Mouse (Mus musculus): ENCODE results near the gene Hmcn1. TPM values are rescaled to one million over a fixed set of nuclear protein-coding genes. Genes with fewer than 3 reads are reported as not detected.

Hmcn1 gene
- polyA plus RNA-seq, 1 experiment from 2014 or later, result 22.5 TPM

DNA sequence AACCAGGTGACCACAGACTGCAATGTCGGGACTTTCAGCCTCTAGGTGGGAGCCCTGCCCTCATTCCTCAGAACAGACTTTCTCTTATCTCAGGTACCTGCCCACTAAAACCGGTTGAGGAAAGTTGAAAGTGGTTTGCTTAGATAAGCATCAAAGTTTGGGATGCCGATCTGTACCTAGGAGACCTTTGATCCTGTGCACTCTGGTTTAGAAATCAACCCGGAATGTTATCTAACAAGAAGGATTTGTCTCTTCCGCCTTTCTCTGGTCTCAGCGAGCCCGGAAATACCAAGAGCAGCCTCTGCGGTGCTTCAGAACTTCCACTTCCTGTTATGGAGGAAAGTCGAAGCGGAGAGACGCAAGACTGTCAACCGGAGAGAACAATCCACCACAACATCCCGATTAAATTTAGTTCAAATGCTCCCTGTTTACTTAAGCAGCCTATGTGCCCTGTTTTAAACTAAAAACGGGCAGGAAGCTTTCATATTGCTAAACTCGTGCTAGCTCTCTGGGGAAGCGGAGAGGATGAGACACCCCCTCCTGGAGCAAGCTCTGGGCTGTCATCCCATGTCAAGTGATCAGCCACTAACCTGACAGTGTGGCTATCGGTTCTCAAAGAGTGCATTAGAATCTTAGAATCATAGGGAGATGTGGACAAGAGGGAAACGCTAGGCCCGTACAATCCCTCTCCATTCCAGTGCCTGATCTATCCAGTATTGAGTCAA lies 32.0 kb upstream of the Hmcn1 start:
- Histone ChIP-seq H3K4me2 (peak overlapping the region; percentile 7; the same call in 1 of the 2 replicates), H3K4me1 (no peaks in the 10 kb centered on the region), H3K9ac (no peak overlapping the region), H3K27me3 (no peaks in the 10 kb centered on the region), H3K9me3 (replicated peaks) (no peaks in the 10 kb centered on the region), H3K36me3 (no peaks in the 10 kb centered on the region), H3K27ac (peak overlapping the region; percentile 37; the same call in 1 of the 2 replicates), H3K4me3 (replicated peaks) (no peak overlapping the region)
- no peak for ATAC-seq (replicated peaks; ENCODE audit: low FRiP score)
- WGBS, result 77% methylated on average over 19 of the region's 19 CpGs

- Histone ChIP-seq H3K9me3 (replicated peaks) (no peaks in the 10 kb centered on the region), H3K4me1 (no peaks in the 10 kb centered on the region), H3K27me3 (no peaks in the 10 kb centered on the region), H3K4me3 (replicated peaks) (no peak overlapping the region), H3K9ac (no peak overlapping the region), H3K36me3 (no peaks in the 10 kb centered on the region), H3K27ac (no peak overlapping the region), H3K4me2 (no peak overlapping the region)
- WGBS, result 84% methylated on average over 2 of the region's 2 CpGs
- ATAC-seq (replicated peaks; ENCODE audit: low FRiP score), result no peak
These were observed 26.1 kb upstream of the Hmcn1 start for GRCm38 (mm10) chr1:151019273-151019890.

- H3K9ac ChIP-seq, result no peak overlapping the region
- H3K4me3 ChIP-seq (replicated peaks), result no peak overlapping the region
- H3K27me3 ChIP-seq, result no peaks in the 10 kb centered on the region
- no peaks in the 10 kb centered on the region for H3K36me3 ChIP-seq
- no peak overlapping the region for H3K4me2 ChIP-seq
- H3K4me1 ChIP-seq, result peaks cover 25% of the 10 kb centered on the region
- 29% methylated on average over 7 of the region's 7 CpGs for WGBS
- no peaks in the 10 kb centered on the region for H3K9me3 ChIP-seq (replicated peaks)
- no peak for ATAC-seq (replicated peaks; ENCODE audit: low FRiP score)
- no peak overlapping the region for H3K27ac ChIP-seq
These were observed 17.8 kb upstream of the Hmcn1 start for GRCm38 (mm10) chr1:151011056-151011455.

DNA sequence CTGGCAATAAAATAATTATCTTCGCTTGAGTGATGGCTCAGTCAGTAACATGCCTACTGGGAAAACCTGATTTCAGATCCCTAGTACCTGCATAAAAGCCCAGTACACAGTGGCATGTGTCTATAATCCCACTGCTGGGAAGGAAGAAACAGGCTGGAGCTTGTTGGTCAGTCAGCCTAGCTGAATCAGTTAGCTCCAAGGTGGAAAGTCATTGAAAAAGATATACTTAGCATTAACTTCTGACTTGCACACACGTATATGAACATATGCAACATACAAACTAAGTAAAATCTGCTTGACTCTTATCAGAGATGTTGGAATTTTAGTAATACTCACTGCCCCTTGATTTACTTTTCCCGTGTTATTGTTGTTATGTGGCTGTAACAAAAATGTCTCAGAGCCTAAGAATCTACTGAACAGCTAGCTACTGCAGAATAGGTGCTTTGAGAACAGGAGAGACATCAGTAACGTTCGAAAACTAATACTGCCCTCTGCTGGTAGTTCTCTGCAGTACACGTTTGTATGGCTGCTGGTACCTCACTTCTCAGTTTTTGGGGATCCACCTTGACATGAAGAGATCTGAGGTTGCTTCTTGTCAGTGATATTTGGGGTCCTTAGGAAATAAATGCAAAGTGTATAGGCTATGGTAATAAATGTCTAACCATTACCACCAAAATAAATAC lies 16.0 kb upstream of the Hmcn1 start:
- WGBS, result 26% methylated on average over 6 of the region's 6 CpGs
- 0 out of 2 replicates have a peak, but pooled peaks have one; percentile 53 for ATAC-seq (replicated peaks; ENCODE audit: low FRiP score)
- Histone ChIP-seq H3K27ac (no peak overlapping the region), H3K4me2 (0 out of 2 replicates have a peak overlapping the region, but pooled peaks have one; percentile 4), H3K9ac (no peak overlapping the region), H3K4me1 (peaks cover 32% of the 10 kb centered on the region), H3K4me3 (replicated peaks) (no peak overlapping the region), H3K9me3 (replicated peaks) (no peaks in the 10 kb centered on the region), H3K27me3 (no peaks in the 10 kb centered on the region), H3K36me3 (no peaks in the 10 kb centered on the region)

- H3K4me2 ChIP-seq, result no peak overlapping the region
- H3K27me3 ChIP-seq, result no peaks in the 10 kb centered on the region
- H3K36me3 ChIP-seq, result no peaks in the 10 kb centered on the region
- H3K4me3 ChIP-seq (replicated peaks), result no peak overlapping the region
- H3K27ac ChIP-seq, result peak overlapping the region; percentile 54; the same call in 1 of the 2 replicates
- H3K9ac ChIP-seq, result no peak overlapping the region
- peaks cover 37% of the 10 kb centered on the region for H3K4me1 ChIP-seq
- ATAC-seq (replicated peaks; ENCODE audit: low FRiP score), result no peak
- no peaks in the 10 kb centered on the region for H3K9me3 ChIP-seq (replicated peaks)
- 40% methylated on average over 4 of the region's 4 CpGs for WGBS
These were observed 14.5 kb upstream of the Hmcn1 start for GRCm38 (mm10) chr1:151007747-151008146.

DNA sequence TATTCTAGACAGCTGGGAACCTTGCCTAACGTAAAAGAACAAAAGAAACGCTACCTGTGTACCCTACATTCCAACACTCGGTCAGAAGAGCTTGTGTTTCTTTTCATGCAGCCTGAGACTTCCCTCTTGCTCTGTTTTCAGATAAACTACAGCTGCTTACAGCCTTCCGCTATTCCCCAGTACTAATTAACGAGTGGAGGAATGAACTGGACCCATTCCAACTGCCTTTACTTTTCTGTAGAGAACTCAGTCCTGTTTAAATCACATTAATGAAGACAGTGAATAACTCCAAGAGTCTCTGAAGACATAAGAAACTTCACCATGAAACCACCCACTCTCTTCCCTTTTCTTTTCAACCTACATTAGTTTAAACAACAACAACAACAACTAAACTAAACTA lies 10.8 kb upstream of the Hmcn1 start:
- WGBS, result 45% methylated on average over 5 of the region's 5 CpGs

DNA sequence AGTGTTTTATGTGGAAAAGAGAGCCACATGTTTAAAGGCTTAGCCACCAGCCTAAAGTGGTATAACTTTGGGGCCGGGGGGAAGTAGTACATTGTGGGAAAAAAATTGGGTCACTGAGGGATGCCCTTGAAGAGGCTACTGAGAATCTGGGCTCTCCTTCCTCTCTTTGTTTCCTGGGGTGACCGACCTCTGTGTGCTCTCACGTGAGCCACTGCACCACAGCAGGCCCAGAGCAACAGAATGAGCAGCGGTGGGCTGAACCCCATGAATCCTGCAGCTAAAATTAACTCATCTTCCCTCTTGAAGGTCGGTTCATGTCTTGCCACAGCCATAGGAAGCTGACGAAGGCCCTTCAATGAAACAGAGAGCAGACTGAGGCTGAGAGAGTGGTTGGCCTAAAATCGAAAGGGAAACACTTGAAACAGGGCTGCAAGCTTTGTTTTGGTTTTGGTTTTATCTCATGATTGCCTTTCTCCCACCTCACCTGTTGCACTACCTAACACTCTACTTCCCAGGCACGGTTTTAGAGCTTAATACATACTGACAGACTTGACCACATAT lies 8.7 kb upstream of the Hmcn1 start:
- Histone ChIP-seq H3K4me3 (replicated peaks) (no peak overlapping the region), H3K4me1 (peaks cover 16% of the 10 kb centered on the region), H3K9me3 (replicated peaks) (no peaks in the 10 kb centered on the region), H3K27me3 (no peaks in the 10 kb centered on the region), H3K9ac (no peak overlapping the region), H3K27ac (no peak overlapping the region), H3K36me3 (no peaks in the 10 kb centered on the region), H3K4me2 (no peak overlapping the region)
- no peak for ATAC-seq (replicated peaks; ENCODE audit: low FRiP score)
- 77% methylated on average over 8 of the region's 8 CpGs for WGBS

More for the DNA sequence above, 10.8 kb upstream of the Hmcn1 start:
- peak overlapping the region; percentile 71 for H3K27ac ChIP-seq
- H3K9me3 ChIP-seq (replicated peaks), result no peaks in the 10 kb centered on the region
- peaks cover 33% of the 10 kb centered on the region for H3K4me1 ChIP-seq
- H3K9ac ChIP-seq, result no peak overlapping the region
- no peaks in the 10 kb centered on the region for H3K36me3 ChIP-seq
- 0 out of 2 replicates have a peak overlapping the region, but pooled peaks have one; percentile 14 for H3K4me2 ChIP-seq
- no peaks in the 10 kb centered on the region for H3K27me3 ChIP-seq
- ATAC-seq (replicated peaks; ENCODE audit: low FRiP score), result peak; percentile 43
- H3K4me3 ChIP-seq (replicated peaks), result no peak overlapping the region

- Histone ChIP-seq H3K4me1 (peaks cover 10% of the 10 kb centered on the region; the same call in 1 of the 2 replicates), H3K9me3 (replicated peaks) (no peaks in the 10 kb centered on the region; the same call in 1 of the 2 replicates), H3K27me3 (no peaks in the 10 kb centered on the region), H3K4me3 (replicated peaks) (no peak overlapping the region), H3K36me3 (no peaks in the 10 kb centered on the region), H3K27ac (no peak overlapping the region), H3K9ac (no peak overlapping the region), H3K4me2 (no peak overlapping the region)
- WGBS, result 67% methylated on average over 13 of the region's 13 CpGs
- no peak for ATAC-seq (replicated peaks; ENCODE audit: low FRiP score)
These were observed 7.5 kb upstream of the Hmcn1 start for GRCm38 (mm10) chr1:151000714-151001113.

- no peak overlapping the region for H3K4me2 ChIP-seq
- no peaks in the 10 kb centered on the region for H3K36me3 ChIP-seq
- ATAC-seq (replicated peaks; ENCODE audit: low FRiP score), result peak; percentile 54
- no peaks in the 10 kb centered on the region for H3K27me3 ChIP-seq
- WGBS, result 11% methylated on average over 2 of the region's 2 CpGs
- no peak overlapping the region for H3K9ac ChIP-seq
- H3K27ac ChIP-seq, result peak overlapping the region; percentile 46; the same call in 1 of the 2 replicates
- no peaks in the 10 kb centered on the region; the same call in 1 of the 2 replicates for H3K9me3 ChIP-seq (replicated peaks)
- no peak overlapping the region for H3K4me3 ChIP-seq (replicated peaks)
- H3K4me1 ChIP-seq, result peaks cover 25% of the 10 kb centered on the region
These were observed 1.4 kb upstream of the Hmcn1 start for GRCm38 (mm10) chr1:150994612-150995011.

- Histone ChIP-seq H3K9ac (peak overlapping the region; percentile 74), H3K9me3 (replicated peaks) (no peaks in the 10 kb centered on the region; the same call in 1 of the 2 replicates), H3K4me1 (peaks cover 25% of the 10 kb centered on the region), H3K36me3 (no peaks in the 10 kb centered on the region), H3K4me2 (peak overlapping the region; percentile 81), H3K27ac (peak overlapping the region; percentile 95), H3K27me3 (no peaks in the 10 kb centered on the region), H3K4me3 (replicated peaks) (peak overlapping the region; percentile 63)
- ATAC-seq (replicated peaks; ENCODE audit: low FRiP score), result no peak; the same call in 1 of the 2 replicates
- WGBS, result under 1% methylated on average over 6 of the region's 6 CpGs
These were observed 499 bp downstream of the Hmcn1 start for GRCm38 (mm10) chr1:150992711-150993161.

DNA sequence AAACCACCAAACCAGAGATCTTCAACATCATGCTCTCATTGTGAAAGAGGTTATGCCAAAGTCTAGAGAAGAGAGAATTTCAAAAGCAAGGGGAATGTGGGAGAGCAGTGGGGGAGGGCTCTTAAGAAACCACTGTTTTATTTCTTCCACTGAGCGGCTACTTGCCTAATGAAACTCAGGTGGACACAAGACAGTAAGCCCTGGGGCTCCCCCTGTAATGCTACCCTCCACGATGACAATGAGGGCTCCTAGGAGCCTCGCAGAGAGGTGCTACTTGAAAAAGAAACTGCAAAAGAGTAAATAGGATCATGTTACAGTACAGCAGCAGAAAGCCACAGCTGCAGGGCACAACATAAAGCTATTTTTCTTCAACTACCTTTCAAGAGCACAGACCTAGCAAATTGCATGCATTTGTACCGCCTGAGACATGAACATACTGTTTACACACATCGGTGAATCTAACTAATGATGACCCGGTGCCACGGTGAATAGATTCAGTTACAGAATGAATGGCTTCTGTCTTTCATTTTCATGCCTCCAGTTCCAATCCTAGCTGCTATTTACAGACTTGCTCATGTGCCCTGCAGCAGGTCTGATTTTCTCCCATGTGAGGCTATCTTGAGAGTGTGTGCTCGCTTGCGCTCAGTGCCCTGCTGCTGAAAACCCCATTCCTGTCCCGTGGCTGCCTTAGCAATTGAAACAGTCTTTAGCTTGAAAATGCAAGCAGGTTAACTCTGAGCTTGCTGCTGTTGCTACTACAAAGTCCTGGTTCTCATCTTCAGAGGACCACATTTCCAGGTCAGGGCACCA lies 1.3 kb downstream of the Hmcn1 start:
- Histone ChIP-seq H3K4me1 (peaks cover 25% of the 10 kb centered on the region), H3K9me3 (replicated peaks) (no peaks in the 10 kb centered on the region; the same call in 1 of the 2 replicates), H3K27ac (peak overlapping the region; percentile 72), H3K9ac (peak overlapping the region; percentile 74), H3K4me3 (replicated peaks) (peak overlapping the region; percentile 63), H3K27me3 (no peaks in the 10 kb centered on the region), H3K36me3 (no peaks in the 10 kb centered on the region), H3K4me2 (peak overlapping the region; percentile 81)
- WGBS, result under 1% methylated on average over 10 of the region's 10 CpGs
- ATAC-seq (replicated peaks; ENCODE audit: low FRiP score), result peak; percentile 15; the same call in 1 of the 2 replicates

Data from kidney, embryonic 15.5 days (tissue).